Mouse (Mus musculus): ENCODE measurements around the gene Imp4.
"Not testable (repeated sequence)": the region's sequence is repeated elsewhere in the genome, so short reads cannot be mapped to it uniquely, and the experiment has no call there.

The Imp4 gene

DNA sequence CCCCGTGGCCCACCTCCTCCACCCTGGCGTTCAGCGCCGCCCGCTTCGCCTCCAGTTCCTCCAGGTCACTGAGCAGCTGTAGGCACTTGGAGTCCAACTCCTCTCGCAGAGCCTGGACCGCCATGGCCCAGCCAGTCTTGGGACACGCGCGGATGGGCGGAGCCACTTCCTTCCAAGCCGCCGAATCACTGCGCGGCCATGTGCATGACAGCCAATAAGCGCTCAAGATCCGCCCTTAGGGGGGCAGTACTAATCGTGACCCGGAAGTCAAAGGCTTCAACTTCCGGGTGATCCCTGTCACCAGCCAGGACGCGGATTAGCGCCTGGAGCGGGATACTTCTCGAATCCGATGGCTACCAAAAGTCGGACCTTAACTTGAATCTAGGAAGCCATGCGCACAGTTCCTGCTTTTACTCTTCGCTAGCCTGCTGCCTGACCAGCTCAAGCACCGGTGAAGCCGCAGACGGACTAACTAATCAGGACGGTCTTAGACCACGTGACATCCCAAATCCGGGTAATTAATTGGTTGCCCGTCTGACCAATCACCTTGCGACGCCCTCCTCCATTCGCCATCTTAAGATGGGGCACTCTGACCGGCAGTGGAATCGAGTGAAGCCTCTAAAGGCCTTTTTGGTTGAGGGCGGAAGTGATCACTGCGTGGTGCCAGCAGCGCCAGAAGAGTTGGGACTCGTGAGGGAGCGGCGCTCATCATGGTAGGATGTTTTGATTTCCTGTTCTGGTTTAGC is at the start of gene Imp4, which contains the start of gene Ccdc115:
Imp4 (plus strand) TSS at position 637 of the 746 bp plus-strand sequence.
Ccdc115 (minus strand) TSS at position 458 of the 746 bp plus-strand sequence.
- DNase-seq: peak; percentile 93

DNA sequence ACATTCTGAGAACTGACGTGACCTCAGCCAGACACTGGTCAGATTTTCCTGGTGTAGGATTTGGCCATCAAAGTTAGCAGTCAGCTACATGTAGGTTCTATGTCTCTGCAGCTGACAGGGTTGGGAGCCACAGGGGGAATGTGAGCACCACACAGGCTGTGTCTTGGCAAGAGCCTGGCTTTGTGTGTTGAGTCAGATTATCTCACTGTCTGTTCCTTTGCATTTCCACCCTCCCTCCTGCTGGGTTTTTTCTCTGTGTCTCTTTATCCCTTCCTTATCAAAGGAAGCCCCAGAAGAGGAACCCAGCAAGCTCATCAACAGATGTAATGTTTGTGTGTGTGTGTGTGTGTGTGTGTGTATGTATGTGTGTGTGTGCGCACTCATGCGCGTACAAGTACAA is 43.3 kb upstream of the Imp4 start:
- DNase-seq: no peak

DNA sequence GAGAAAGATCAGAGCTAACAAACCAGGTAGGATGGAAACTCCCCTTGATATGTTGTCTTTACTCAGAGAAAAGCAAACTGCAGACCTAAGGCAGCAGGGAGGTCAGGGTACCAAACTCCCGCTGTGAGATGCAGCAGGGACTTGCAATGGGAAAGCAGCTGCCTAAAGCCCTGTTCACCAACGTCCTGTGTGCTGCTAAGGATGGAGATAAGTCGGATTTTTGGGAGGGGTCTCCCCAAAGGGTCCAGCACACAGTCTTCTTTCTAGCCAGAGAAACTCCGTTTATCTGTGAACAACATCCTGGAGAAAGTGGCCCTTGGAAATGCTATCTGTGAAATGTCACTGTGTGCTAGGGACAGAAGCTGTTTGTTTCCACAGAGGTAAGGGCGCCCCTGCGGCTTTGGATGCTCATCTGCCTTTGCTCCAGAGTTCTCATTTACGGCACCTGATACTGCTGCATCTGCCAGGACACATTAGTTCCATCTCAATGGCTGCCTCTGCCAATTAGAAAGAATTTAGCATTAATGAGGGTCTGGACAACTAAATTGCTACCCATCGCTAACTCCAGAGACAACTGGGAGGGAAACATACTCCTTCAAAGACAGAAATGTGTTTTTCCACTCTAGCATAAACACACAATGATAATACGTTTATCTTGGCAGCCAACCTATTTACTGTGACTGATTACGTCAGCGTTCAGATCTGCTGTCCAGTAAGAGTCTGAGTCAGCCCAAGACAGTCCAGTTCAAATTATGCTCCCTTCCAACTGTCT is 40.3 kb upstream of the Imp4 start:
- no peak for DNase-seq

DNA sequence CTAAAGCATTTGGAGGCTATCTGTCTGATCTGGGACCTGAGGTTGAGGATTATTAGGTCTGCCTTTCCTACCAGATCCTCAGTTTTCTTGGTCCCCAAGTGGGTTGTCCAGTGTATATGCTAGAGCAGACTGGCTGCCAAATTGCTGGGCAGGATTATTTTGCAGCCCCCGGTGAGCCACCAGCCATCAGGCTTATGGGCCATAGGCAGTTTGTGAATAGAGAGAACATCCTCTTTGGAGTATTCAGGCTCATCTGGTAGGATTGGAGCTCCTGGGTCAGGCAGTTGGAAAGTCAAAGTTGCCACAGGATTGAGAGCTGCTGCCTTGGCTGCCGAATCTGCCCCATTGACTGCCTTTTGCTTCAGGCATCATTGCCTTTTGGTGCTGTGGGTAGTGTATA is 11.2 kb upstream of the Imp4 start:
- no peak for DNase-seq

DNA sequence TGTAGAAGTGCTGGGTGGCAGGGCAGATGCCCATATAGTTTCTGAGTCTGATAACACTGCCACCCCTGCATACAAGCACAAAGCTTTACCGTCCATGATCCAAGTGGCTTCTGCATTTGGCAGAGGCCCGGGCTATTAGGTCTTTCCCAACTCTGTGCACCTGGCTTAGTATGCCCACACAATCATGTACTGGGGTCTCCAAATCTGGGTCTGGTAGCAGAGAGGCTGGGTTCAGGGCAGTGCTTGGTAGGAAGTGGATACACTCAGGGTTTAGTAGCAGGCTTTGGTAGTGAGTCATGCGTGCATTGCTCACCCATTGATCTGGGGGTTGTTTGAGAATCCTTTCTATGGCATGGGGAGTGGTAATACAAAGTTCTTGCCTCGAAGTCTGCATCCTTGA is 10.4 kb upstream of the Imp4 start:
- no peak for DNase-seq

DNA sequence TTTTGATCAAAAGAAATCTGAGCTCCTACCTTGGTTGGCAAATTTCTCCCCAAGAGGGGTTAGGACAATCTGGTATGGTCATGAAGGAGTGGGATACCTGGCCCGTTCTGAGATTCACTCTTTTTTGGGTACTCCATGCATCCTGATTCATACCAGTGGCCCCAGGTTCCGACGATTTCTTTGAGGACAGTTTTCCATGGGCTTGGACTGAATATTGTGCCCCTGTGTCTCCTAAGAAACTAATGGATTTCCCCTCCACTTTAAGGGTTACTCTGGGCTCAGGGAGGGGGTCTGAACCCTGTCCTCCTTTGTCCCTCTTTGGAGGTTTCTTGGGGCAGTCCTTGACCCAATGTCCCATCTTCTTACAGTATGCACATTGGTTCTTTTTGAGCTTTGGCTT is 8.7 kb upstream of the Imp4 start:
- no peak for DNase-seq

DNA sequence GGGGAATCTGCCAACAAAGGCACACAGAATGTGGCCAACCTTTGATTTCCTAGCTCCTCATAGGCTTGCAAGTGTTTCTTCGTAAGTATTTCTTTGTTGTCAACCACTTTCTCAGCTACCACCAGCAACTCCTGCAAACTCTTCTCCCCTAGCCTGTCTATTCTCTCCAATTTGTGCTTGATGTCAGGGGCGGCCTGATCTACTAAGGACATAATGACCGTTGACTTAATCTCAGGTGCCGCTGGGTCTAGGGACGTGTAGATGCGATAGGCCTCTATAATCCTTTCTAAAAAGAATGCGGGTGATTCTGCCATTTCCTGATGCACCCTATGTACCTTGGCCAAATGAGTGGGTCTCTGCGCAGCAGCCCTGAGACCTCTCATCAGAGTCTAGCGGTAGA is 8.2 kb upstream of the Imp4 start:
- DNase-seq: no peak

DNA sequence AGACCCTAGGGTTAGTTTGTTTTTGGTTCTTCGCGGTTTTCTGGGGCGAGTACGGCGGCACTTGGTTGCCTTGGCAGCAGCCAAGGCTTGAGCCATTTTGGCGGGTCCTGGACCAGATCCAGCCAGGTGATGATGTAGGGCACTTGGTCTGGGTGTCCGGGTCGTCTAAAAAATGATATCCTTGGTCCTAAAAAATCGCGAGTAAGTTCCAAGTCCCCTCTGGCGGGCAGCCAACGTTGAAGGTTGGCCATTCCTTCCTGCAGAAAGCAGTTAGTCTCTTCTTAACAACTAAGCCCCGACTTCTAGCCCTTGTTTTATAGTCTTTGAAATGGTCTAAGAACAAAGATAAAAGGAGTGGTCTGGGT is 7.3 kb upstream of the Imp4 start:
- DNase-seq: no peak

DNA sequence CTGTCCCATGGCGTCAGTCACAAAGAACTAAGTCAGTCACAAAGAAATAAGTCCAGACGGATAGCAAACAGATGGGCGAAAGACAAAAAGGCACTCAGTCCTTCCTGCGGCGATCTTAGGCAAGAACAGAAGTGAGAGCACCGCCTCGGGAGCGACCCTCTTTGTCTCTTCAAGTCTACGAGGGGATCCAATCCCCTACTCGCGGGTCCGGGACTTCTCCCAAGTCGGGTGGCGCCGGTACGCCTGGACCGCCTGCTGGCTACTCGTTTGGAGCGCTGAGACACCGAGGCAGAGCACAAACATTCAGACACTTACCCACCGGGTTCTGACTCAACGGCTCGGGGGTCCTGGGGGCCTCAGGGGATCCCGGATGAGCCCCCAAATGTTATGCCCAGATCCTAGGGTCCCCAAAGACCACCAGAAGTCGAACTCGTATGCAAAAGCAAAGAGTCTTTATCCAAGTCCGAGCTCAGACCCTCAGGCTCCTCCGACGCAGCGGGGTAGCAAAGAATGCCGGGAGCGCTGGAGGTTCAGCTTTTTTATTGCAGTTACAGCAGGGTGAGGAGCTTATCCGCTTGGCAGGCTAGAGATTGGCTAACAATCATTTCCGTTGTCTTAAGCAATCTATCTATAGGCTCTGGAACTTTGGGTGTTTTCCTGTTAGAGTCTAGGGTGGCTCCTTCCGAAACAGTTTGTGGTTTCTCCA is 6.7 kb upstream of the Imp4 start:
- peak; percentile 47 for DNase-seq

DNA sequence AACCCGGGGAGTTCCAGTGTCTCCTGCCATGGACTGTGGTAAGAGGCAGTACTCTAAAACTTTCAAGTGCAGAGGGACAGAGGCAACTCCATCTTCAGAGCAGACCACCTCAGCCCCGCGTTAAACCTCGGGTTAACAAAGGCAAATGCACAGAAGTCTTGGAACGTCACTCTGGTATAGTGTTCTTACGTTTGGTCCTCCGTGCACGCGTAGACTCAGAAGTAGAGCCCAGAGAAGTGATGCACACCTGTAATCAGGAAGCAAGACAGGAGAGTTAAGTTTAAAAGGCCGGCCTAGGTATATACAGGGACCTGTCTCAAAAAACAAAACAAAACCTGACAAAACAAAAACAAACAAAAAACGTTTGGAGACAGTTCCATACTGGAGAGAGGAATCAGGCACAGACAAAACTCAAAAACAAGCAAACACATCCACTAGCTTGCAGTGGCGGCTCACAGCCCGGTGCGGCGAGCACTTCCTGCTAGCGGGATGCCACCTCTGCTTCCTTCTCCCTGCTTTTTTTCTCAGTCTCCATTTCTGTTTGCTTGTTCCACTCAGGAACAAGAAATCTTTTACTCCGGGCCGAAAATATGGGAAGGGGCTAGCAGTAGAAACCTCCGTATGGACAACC is 5.6 kb upstream of the Imp4 start:
- DNase-seq: peak; percentile 46

DNA sequence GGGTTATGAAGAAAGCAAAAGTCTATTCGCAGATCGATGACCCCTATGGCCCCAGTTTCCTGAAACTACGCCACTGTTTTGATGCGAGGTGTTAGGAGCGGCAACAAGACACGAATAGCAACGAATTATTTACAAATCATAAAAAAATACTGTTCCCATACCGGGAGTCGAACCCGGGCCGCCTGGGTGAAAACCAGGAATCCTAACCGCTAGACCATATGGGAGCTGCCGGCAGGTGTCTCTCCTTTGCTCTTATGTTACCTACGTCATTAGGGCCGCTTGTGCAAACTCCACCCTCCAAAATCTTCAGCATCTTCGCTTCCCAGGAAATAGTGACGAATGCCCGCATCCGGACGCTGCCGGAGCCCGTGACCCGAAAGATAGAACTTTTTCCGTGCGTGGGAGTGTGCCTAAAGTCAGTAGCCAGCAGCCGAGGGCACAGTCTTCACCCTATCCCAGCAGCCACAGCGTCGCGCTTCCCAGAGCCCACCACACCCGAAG is 4.9 kb upstream of the Imp4 start:
- peak; percentile 89 for DNase-seq

DNA sequence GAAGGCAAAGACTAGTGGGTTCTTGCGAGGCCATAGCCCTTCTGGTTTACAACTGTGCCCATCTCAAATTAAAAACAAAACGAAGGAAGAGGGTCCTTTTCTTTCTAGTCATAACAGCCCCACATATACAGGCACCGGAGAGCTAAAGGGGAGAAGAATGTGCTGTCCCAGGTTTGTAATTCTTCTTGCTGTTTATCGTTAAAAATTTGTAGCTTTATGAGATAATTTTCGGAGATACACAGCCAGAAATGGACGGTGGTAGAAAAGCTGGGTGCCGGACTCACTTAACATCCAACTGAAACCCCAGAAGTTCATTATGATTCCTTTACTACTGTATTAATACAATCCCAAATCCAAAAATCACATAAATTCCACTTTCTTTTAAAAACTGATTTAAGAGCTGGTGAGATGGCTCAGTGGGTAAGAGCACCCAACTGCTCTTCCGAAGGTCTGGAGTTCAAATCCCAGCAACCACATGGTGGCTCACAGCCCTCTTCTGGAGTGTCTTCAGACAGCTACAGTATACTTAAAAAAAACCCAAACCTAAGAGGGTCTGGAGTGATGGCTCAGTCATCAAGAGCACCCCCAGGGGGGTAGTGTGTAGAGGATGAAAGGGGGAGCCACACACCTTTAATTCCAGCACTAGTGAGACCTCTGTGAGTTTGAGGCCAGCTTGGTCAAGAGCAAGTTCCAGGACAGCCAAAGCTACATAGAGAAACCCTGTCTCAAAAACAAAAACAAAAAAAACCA is 4.1 kb upstream of the Imp4 start:
- no peak for DNase-seq

DNA sequence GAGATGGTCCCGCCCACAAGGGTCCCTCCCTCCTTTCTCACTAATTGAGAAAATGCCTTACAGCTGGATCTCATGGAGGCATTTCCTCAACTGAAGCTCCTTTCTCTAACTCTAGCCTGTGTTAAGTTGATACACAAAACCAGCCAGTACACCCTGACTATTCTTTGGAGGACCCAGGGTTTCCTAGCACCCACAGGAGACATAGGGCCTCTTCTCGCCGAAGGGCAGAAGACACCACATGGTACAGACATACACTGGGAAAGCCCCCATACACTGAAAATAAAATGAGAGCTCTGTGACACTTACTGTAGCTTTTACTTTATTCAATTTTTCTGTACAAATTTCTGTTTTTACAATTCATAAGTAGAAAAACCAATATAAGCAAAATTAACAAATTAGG is 3.3 kb upstream of the Imp4 start:
- no peak for DNase-seq

DNA sequence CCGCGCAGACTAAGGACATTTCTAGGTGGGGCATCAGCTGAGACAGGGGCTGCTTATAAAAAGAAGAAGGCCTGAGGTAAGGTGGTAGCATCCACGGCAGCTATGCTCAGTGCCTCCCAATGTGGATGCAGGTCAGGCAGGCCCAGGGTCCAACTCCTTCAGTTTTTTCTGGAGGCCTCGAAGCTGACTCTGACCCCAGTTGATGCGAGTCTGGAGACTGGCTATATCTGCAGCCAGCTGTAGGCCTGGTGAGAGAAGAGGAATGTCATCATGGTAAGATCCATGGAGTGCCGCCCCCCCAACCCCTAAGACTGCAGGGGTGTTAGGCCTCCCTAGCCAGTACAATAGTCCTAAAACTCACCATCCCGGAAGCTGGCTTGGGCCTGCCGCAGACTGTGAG is 2.3 kb upstream of the Imp4 start:
- DNase-seq: not testable (repeated sequence)

DNA sequence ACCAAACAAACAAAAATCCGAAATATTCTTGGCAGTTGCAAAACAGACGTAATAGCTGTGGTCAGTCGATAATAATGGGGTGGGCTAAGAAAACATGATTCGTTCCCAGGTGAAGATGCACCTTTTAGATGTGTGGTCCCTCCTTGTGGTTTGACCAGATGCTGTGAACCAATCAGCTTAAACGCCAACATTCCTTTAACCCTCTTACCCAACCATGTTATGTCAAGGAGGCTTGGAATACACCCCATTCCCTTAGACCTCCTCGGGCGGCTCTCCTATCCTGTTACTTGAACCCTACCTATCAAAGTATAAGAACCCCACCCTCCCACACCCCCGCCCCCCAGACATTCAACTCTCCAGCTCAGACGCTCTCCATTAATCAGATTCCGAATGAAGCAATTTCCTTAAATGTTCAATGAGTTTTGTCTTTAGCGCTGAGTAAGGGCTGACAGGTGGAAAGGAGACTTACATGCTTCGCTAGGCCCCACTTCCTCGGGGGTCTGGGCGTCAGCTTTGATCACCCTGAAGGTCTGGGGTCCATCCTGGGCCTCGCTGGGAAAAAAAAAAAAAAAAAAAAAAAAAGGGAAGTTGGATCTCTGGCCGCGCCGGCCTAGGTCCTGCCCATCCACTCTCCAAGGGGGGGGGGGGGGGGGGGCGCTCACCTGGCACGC is 1.1 kb upstream of the Imp4 start:
- DNase-seq: no peak

DNA sequence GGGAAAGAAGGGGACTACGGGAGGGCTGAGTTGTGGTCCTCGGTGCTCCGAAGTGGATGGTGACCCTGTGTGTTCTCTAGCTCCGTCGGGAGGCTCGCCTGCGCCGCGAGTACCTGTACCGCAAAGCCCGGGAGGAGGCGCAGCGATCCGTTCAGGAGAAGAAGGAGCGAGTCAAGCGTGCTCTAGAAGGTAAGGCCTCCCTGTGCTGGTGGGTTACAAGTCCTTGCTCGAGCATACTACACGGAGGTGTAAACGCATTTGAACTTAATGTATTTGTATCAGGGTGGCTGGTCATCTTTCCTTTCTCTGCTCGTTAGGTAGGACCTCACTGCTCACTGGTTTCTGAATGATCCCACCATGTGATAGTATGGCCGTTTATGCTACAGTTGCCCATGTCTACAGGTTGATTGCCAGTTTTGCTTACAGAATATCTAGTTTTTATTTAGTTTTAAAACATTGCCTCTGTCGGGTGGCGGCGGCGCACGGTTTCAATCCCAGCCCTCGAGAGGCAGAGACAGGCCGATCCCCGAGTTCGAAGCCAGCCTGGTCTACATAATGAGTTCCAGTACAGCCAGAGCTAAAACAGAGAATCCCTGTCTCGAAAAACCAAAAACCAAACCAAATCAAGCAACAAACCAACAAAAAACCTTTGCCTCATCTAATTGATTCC is 445 bp downstream of the Imp4 start:
- no peak for DNase-seq

DNA sequence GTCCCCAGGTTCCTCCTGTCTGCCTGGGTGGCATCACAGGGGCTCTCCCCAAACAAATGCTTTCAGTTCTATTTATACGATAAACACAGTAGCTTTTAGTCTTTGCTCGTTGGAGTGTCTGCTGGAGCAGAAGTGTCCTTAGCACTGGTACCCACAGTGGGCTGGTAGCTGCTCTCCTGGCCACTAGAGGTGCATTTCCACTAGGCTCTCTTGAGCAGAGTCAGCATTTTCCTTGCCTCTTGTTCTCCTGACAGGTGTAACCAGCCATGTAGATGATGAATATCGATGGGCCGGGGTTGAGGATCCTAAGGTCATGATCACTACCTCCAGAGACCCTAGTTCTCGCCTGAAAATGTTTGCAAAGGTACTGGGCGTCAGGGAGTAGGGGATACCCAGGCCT is 3.5 kb downstream of the Imp4 start:
- no peak for DNase-seq

DNA sequence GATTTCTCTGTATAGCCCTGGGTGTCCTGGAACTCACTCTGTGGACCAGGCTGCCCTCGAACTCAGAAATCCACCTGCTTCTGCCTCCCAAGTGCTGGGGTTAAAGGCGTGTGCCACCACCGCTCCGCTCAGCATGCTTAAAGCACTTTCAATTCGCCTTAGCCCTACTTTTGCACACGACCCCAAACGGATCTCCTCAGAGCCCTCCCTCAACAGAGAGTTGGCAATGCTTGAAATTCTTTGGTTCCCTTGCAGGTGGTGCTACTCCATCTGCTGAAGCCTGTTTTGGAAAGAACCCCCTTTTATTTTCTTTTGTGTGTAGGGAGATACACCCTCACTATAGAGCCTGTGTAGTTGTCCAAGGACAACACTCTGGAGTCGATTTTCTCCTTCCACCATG is 18.8 kb downstream of the Imp4 start:
- DNase-seq: no peak

DNA sequence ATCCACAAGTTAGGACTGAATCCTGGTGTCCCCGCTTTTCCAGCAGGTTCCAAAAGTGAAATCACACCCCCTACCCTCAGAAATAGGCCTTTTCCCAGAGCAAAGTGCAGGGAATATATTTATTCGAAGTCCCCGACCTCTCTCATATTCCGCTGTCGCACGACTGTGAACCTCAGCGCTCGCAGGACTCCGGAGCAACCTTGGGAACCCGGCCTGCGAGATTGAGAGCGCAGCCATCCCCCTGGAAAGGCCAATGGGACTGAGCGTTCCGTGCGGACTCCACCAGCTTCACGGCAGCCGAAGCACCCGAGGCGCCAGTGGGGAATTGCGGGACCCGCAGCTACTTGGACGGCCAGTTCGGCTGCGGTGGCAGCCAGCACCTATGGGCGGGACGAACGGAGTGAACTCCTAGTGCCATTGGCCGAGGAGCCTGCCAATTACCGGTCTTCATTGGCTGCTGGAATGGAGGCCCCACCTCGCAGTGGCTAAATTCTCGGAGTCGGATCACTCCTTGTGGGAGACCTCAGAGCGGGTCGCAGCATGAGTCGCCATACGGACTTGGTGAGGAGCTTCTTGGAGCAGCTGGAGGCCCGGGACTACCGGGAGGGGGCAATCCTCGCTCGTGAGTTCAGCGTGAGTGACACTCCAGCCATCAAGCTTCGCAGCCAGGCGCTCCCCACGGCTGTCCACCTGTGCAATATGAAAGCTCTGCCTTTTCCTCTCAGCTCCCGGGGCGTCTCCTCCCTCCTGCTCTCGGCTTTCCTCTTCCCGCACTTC is 19.8 kb downstream of the Imp4 start, which contains the start of gene Ptpn18:
Ptpn18 (plus strand) TSS at position 479 of the 777 bp plus-strand sequence.
- DNase-seq: peak; percentile 93

DNA sequence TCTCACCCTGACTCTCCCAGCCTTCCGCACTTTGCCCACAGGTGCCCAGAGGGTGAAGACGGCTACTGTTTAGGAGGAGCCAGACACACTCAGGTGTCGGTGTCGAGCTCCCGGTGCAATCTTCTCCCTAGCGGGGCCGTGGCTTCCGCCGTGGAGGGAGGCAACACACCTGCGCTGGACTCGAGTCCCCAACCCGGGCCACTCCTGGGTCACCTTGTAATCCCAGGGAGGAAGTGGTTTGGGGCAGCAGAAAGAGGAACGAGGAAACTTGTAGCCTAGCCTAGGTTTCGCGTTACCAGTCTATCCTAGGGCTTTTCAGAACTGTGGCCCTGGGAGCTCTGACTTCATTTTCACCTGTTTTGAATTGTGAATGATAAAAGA is 20.4 kb downstream of the Imp4 start:
- DNase-seq: no peak

All from thymus, postnatal 25 days (tissue).